29 mouse cellular contexts compared by ENCODE assay signal in the genomic region with DNA sequence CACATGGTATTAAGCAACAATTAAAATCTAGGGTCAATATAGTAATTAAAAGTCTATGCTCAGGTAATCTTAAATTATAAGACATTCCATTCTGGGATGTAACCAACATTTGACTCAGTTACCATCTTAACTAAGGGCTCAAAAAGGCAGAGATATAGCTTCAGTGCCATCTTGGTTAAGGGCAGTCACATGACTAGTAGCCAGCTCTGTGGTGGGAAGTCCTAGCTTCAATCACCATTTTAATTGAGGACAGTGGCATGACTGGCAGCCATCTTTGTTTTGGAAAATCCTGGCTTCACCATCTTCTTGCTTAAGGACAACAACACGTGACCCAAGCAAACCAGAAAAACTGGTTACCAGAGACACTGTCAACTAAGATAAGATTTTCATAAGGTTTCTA. TPM values are rescaled to one million over a fixed set of nuclear protein-coding genes. Genes with fewer than 3 reads are reported as not detected.
DNase-seq lines count a peak whose midpoint lies in the region; ATAC-seq and TF ChIP-seq lines count a peak whose summit lies in the region.
"Had no signal": no experiment of that assay in that cellular context is flagged by ENCODE, and none has a peak within 500 bp of the region (broad histone marks: within the 10 kb centered on the region; RNA-seq: fewer than 3 reads in every experiment).

No protein-coding gene starts in this region.

- no peaks in the 10 kb centered on the region for H3K27me3 ChIP-seq in CH12.LX (replicated peaks)
- no peaks in the 10 kb centered on the region for H3K27me3 ChIP-seq in forebrain, embryonic 14.5 days (replicated peaks; ENCODE audit: control insufficient read depth, insufficient read depth, low read length)
- H3K27me3 ChIP-seq: embryonic facial prominence, embryonic 13.5 days; embryonic facial prominence, embryonic 15.5 days; forebrain, embryonic 12.5 days; forebrain, embryonic 15.5 days had no signal

- no peak for TF ChIP-seq POLR2A in CH12.LX (IDR thresholded peaks at IDR 0.05; ENCODE audit: low read depth, low read length)

- H3K79me2 ChIP-seq in CH12.LX (replicated peaks; ENCODE audit: control insufficient read depth, extremely low read depth, insufficient read depth, poor library complexity, severe bottlenecking) = no peaks in the 10 kb centered on the region

- H3K36me3 ChIP-seq in CH12.LX (replicated peaks in 1 of 2; ENCODE audit: control insufficient read depth in 1 of 2, insufficient read depth in 1 of 2, low read length in 1 of 2) (no peaks in the 10 kb centered on the region), ES-E14 (ENCODE audit: control insufficient read depth, insufficient read depth, low read length, poor library complexity, severe bottlenecking) (no peaks in the 10 kb centered on the region)
- no peaks in the 10 kb centered on the region for H3K36me3 ChIP-seq in forebrain, embryonic 14.5 days (ENCODE audit: control insufficient read depth, insufficient read depth, low read length)
- H3K36me3 ChIP-seq: embryonic facial prominence, embryonic 13.5 days; embryonic facial prominence, embryonic 15.5 days; forebrain, embryonic 10.5 days; forebrain, embryonic 12.5 days; forebrain, embryonic 15.5 days had no signal

- no peak for DNase-seq in CH12.LX (ENCODE audit: extremely low read depth)
- no peak for DNase-seq in ES-E14 (ENCODE audit: low read depth, low spot score)
- DNase-seq in ZHBTc4 (ENCODE audit: low read depth, low spot score) = peak; percentile 38
- no peak for DNase-seq in forebrain, embryonic 14.5 days (ENCODE audit: low spot score)
- no peak for DNase-seq in lung, postnatal 36 days
- DNase-seq: adrenal gland, adult 2 months; adrenal gland, postnatal 10 days; adrenal gland, postnatal 25 days; B cell, adult 2 months; cerebellum, adult 11 months; cerebellum, adult 18-20 months; cerebellum, adult 8-10 months; cerebellum, adult 9-11 months; cerebellum, postnatal 14 days; cerebellum, postnatal 36 days; embryo, embryonic 11 days; forebrain, postnatal 0 days had no signal

- WGBS in forebrain, embryonic 14.5 days = 97% methylated on average over 1 of the region's 1 CpGs

- no peak for ATAC-seq in forebrain, embryonic 14.5 days
- ATAC-seq: CD4-positive, CD25-positive, alpha-beta regulatory T cell, adult 4 months; forebrain, embryonic 15.5 days; forebrain, postnatal 0 days had no signal

- no peak for TF ChIP-seq CTCF in CH12.LX (conservative IDR thresholded peaks at IDR 0.05 in 1 of 2, IDR thresholded peaks at IDR 0.05 in 1 of 2; ENCODE audit: low read depth in 2 of 2, low read length in 2 of 2)

- no peaks in the 10 kb centered on the region for H3K4me1 ChIP-seq in CH12.LX (ENCODE audit: control insufficient read depth in 1 of 2, insufficient read depth in 2 of 2)
- H3K4me1 ChIP-seq in ES-E14 (ENCODE audit: control insufficient read depth in 2 of 2, insufficient read depth in 2 of 2, low read length in 2 of 2, poor library complexity in 1 of 2) = no peaks in the 10 kb centered on the region
- H3K4me1 ChIP-seq in forebrain, embryonic 14.5 days (ENCODE audit: control insufficient read depth, insufficient read depth, low read length) = no peaks in the 10 kb centered on the region
- H3K4me1 ChIP-seq: embryonic facial prominence, embryonic 13.5 days; embryonic facial prominence, embryonic 15.5 days; forebrain, embryonic 10.5 days; forebrain, embryonic 12.5 days; forebrain, embryonic 15.5 days had no signal

- H3K4me2 ChIP-seq in CH12.LX (ENCODE audit: insufficient read depth, low read depth, poor library complexity, severe bottlenecking) = no peak overlapping the region
- no peak overlapping the region for H3K4me2 ChIP-seq in forebrain, embryonic 14.5 days (ENCODE audit: low read length)
- H3K4me2 ChIP-seq: embryonic facial prominence, embryonic 13.5 days; embryonic facial prominence, embryonic 15.5 days; forebrain, embryonic 12.5 days; forebrain, embryonic 15.5 days had no signal

- in situ Hi-C loops in CH12.LX (cut with MboI; ENCODE audit: low pct_ligation_motif_present, low pct_unique_long_range_greater_than_20kb, low sequenced_read_pairs) = no loop called here
- in situ Hi-C loops in ES-E14 (cut with MboI; ENCODE audit: low sequenced_read_pairs in 2 of 2, unreplicated experiment in 2 of 2) = no loop called here

- dilution Hi-C loops in CH12.LX (cut with MboI; ENCODE audit: extremely low pct_ligation_motif_present, extremely low pct_unique_long_range_greater_than_20kb, low sequenced_read_pairs) = no loop called here

- H3K9me3 ChIP-seq in CH12.LX (replicated peaks; ENCODE audit: low read length) = no peaks in the 10 kb centered on the region
- H3K9me3 ChIP-seq in ES-E14 (ENCODE audit: control insufficient read depth, insufficient read depth, low read depth, low read length) = no peaks in the 10 kb centered on the region
- no peaks in the 10 kb centered on the region for H3K9me3 ChIP-seq in forebrain, embryonic 14.5 days (replicated peaks; ENCODE audit: control insufficient read depth, low read length)
- H3K9me3 ChIP-seq: embryonic facial prominence, embryonic 13.5 days; embryonic facial prominence, embryonic 15.5 days; forebrain, embryonic 10.5 days; forebrain, embryonic 12.5 days; forebrain, embryonic 15.5 days had no signal

- TF ChIP-seq EP300 in CH12.LX (IDR thresholded peaks at IDR 0.05; ENCODE audit: low read length) = no peak

- no peak overlapping the region for H3K9ac ChIP-seq in CH12.LX (ENCODE audit: insufficient read depth, low read depth)
- no peak overlapping the region for H3K9ac ChIP-seq in ES-E14 (ENCODE audit: insufficient read depth, low read depth, low read length, poor library complexity, severe bottlenecking)
- H3K9ac ChIP-seq in forebrain, embryonic 14.5 days (ENCODE audit: low read length) = no peak overlapping the region
- H3K9ac ChIP-seq: embryonic facial prominence, embryonic 13.5 days; embryonic facial prominence, embryonic 15.5 days; forebrain, embryonic 12.5 days; forebrain, embryonic 15.5 days; forebrain, postnatal 0 days had no signal

- TF ChIP-seq RAD21 in CH12.LX (IDR thresholded peaks at IDR 0.05; ENCODE audit: low read depth, low read length) = no peak

- H3K4me3 ChIP-seq in CH12.LX (replicated peaks in 1 of 3; ENCODE audit: low read depth in 2 of 3, low read length in 2 of 3, poor library complexity in 1 of 3) = no peak overlapping the region
- H3K4me3 ChIP-seq in ES-E14 (ENCODE audit: insufficient read depth in 1 of 2, low read depth in 1 of 2, low read length in 2 of 2, poor library complexity in 1 of 2, severe bottlenecking in 1 of 2) = no peak overlapping the region
- H3K4me3 ChIP-seq in forebrain, embryonic 14.5 days (ENCODE audit: low read depth, low read length) = no peak overlapping the region
- H3K4me3 ChIP-seq: embryonic facial prominence, embryonic 13.5 days; embryonic facial prominence, embryonic 15.5 days; erythroblast, embryonic 14.5 days; forebrain, embryonic 10.5 days; forebrain, embryonic 12.5 days; forebrain, embryonic 15.5 days had no signal

- no peak overlapping the region for H3K27ac ChIP-seq in CH12.LX (ENCODE audit: insufficient read depth, low read depth)
- H3K27ac ChIP-seq in ES-E14 (ENCODE audit: insufficient read depth, low read depth, low read length, poor library complexity, severe bottlenecking) = no peak overlapping the region
- H3K27ac ChIP-seq in forebrain, embryonic 14.5 days (ENCODE audit: low read depth, low read length) = no peak overlapping the region
- H3K27ac ChIP-seq: embryonic facial prominence, embryonic 13.5 days; embryonic facial prominence, embryonic 15.5 days; forebrain, embryonic 10.5 days; forebrain, embryonic 12.5 days; forebrain, embryonic 15.5 days had no signal

TF ChIP-seq in CH12.LX, 34 proteins besides CTCF, POLR2A, EP300 and RAD21:
- TF ChIP-seq USF2 (conservative IDR thresholded peaks at IDR 0.05; ENCODE audit: low read depth, low read length) = 0 out of 2 replicates have a peak, but pooled peaks have one; percentile 10
- no peak for TF ChIP-seq E2F4 (IDR thresholded peaks at IDR 0.05; ENCODE audit: insufficient replicate concordance, low read depth, low read length)

TF ChIP-seq in ES-E14, 5 proteins besides CTCF, POLR2A, EP300 and RAD21:
- TF ChIP-seq MAFK (IDR thresholded peaks at IDR 0.05; ENCODE audit: insufficient read depth, low read depth, low read length) = no peak
- TF ChIP-seq HCFC1 (IDR thresholded peaks at IDR 0.05; ENCODE audit: borderline replicate concordance, insufficient read depth, low read length) = peak; percentile 65; the same call in 1 of the 2 replicates

RNA-seq across cellular contexts. Expression of a gene that starts 18.4 kb away (rescaled TPM):
- not detected in 2 replicates for total RNA-seq in CH12.LX (2012; rRNA removed)
- not detected in 2 replicates for total RNA-seq in CH12.LX (2014; rRNA removed)
- not detected in 2 replicates for polyA plus RNA-seq in CH12.LX (2012; ENCODE audit: insufficient read length, low read depth)
- 0.58 and 1.1 TPM in 2 replicates for total RNA-seq in ES-E14 (2012; rRNA removed)
- polyA plus RNA-seq in forebrain, embryonic 14.5 days (2014; fragmentation: Nextera tagmentation; extraction: Ambion mirVana) = not detected in 2 replicates
- total RNA-seq: adrenal gland, adult 2 months; adrenal gland, postnatal 10 days; adrenal gland, postnatal 25 days; adrenal gland, postnatal 4 days; common myeloid progenitor, adult 5-6 weeks; forebrain, postnatal 0 days; MEL had no signal
- polyA plus RNA-seq: adrenal gland, adult 2 months; brain, embryonic 14.5 days; embryonic facial prominence, embryonic 11.5 days; embryonic facial prominence, embryonic 13.5 days; embryonic facial prominence, embryonic 15.5 days; erythroblast, embryonic 14.5 days; forebrain, embryonic 10.5 days; forebrain, embryonic 12.5 days; forebrain, embryonic 15.5 days; forebrain, postnatal 0 days had no signal

RNA-seq across cellular contexts. Expression of a gene that starts 31.3 kb away (rescaled TPM):
- total RNA-seq in CH12.LX (2012; rRNA removed) = not detected in 2 replicates
- not detected in 2 replicates for total RNA-seq in CH12.LX (2014; rRNA removed)
- polyA plus RNA-seq in CH12.LX (2012; ENCODE audit: insufficient read length, low read depth) = not detected in 2 replicates
- not detected in 2 replicates for total RNA-seq in ES-E14 (2012; rRNA removed)
- polyA plus RNA-seq in forebrain, embryonic 14.5 days (2014; fragmentation: Nextera tagmentation; extraction: Ambion mirVana) = not detected in 2 replicates
- total RNA-seq: adrenal gland, adult 2 months; adrenal gland, postnatal 10 days; adrenal gland, postnatal 25 days; adrenal gland, postnatal 4 days; common myeloid progenitor, adult 5-6 weeks; forebrain, postnatal 0 days; MEL had no signal
- polyA plus RNA-seq: adrenal gland, adult 2 months; brain, embryonic 14.5 days; CD4-positive, CD25-positive, alpha-beta regulatory T cell, adult 4 months; embryonic facial prominence, embryonic 11.5 days; embryonic facial prominence, embryonic 13.5 days; erythroblast, embryonic 14.5 days; forebrain, embryonic 10.5 days; forebrain, embryonic 12.5 days; forebrain, embryonic 15.5 days; forebrain, postnatal 0 days had no signal

RNA-seq across cellular contexts. Expression of a gene that starts 34.7 kb away (rescaled TPM):
- total RNA-seq in CH12.LX (2012; rRNA removed) (not detected in 2 replicates), CH12.LX (2014; rRNA removed) (not detected in 2 replicates), ES-E14 (2012; rRNA removed) (1.2 and 6.2 TPM in 2 replicates)
- polyA plus RNA-seq in CH12.LX (2012; ENCODE audit: insufficient read length, low read depth) = not detected in 2 replicates
- 0.25 TPM in 1 of 2 replicates, not detected in the other for polyA plus RNA-seq in forebrain, embryonic 14.5 days (2014; fragmentation: Nextera tagmentation; extraction: Ambion mirVana)
- total RNA-seq: adrenal gland, adult 2 months; adrenal gland, postnatal 10 days; adrenal gland, postnatal 25 days; adrenal gland, postnatal 4 days; common myeloid progenitor, adult 5-6 weeks; MEL had no signal
- polyA plus RNA-seq: adrenal gland, adult 2 months; CD4-positive, CD25-positive, alpha-beta regulatory T cell, adult 4 months; erythroblast, embryonic 14.5 days; forebrain, embryonic 10.5 days; forebrain, embryonic 12.5 days; forebrain, embryonic 15.5 days had no signal

RNA-seq across cellular contexts. Expression of a gene that starts 58.2 kb away (rescaled TPM):
- total RNA-seq in CH12.LX (2012; rRNA removed) (not detected in 2 replicates), CH12.LX (2014; rRNA removed) (not detected in 2 replicates), ES-E14 (2012; rRNA removed) (not detected in 2 replicates)
- polyA plus RNA-seq in CH12.LX (2012; ENCODE audit: insufficient read length, low read depth) = not detected in 2 replicates
- not detected in 2 replicates for polyA plus RNA-seq in forebrain, embryonic 14.5 days (2014; fragmentation: Nextera tagmentation; extraction: Ambion mirVana)
- total RNA-seq: adrenal gland, adult 2 months; adrenal gland, postnatal 10 days; adrenal gland, postnatal 25 days; adrenal gland, postnatal 4 days; common myeloid progenitor, adult 5-6 weeks; forebrain, postnatal 0 days; MEL had no signal
- polyA plus RNA-seq: adrenal gland, adult 2 months; brain, embryonic 14.5 days; CD4-positive, CD25-positive, alpha-beta regulatory T cell, adult 4 months; embryonic facial prominence, embryonic 11.5 days; embryonic facial prominence, embryonic 13.5 days; erythroblast, embryonic 14.5 days; forebrain, embryonic 10.5 days; forebrain, embryonic 12.5 days; forebrain, embryonic 15.5 days; forebrain, postnatal 0 days had no signal
